7 mouse cellular contexts compared by ENCODE assay signal in genomic region chrX:166514035-166514434, GRCm38 (mm10). TPM values are rescaled to one million over a fixed set of nuclear protein-coding genes. Genes with fewer than 3 reads are reported as not detected.
DNase-seq lines count a peak whose midpoint lies in the region; ATAC-seq and TF ChIP-seq lines count a peak whose summit lies in the region.
"Not testable (repeated sequence)": the region's sequence is repeated elsewhere in the genome, so short reads cannot be mapped to it uniquely, and the experiment has no call there.

No protein-coding gene starts in this region.

- not testable (repeated sequence) for H3K4me1 ChIP-seq in embryonic facial prominence, embryonic 13.5 days; heart, embryonic 15.5 days (replicated peaks); limb, embryonic 13.5 days; small intestine, adult 2 months (ENCODE audit: control insufficient read depth, insufficient read depth, insufficient read length, low read length)

- H3K9me3 ChIP-seq in embryonic facial prominence, embryonic 13.5 days; heart, embryonic 15.5 days (replicated peaks); limb, embryonic 13.5 days: not testable (repeated sequence)

- not testable (repeated sequence) for H3K27ac ChIP-seq in embryonic facial prominence, embryonic 13.5 days; heart, embryonic 15.5 days; small intestine, adult 2 months (ENCODE audit: insufficient read depth, low read depth, low read length)
- 0 out of 2 replicates have a peak overlapping the region, but pooled peaks have one; percentile 63 for H3K27ac ChIP-seq in limb, embryonic 13.5 days

- 33% methylated on average over 12 of the region's 12 CpGs for WGBS in embryonic facial prominence, embryonic 13.5 days
- 24% methylated on average over 12 of the region's 12 CpGs for WGBS in heart, embryonic 15.5 days
- WGBS in limb, embryonic 13.5 days, result 22% methylated on average over 12 of the region's 12 CpGs
- WGBS in small intestine, adult 2 months, result 22% methylated on average over 12 of the region's 12 CpGs

- H3K4me2 ChIP-seq in embryonic facial prominence, embryonic 13.5 days, result peak overlapping the region; percentile 37
- H3K4me2 ChIP-seq in heart, embryonic 15.5 days, result peak overlapping the region; percentile 41
- peak overlapping the region; percentile 38 for H3K4me2 ChIP-seq in limb, embryonic 13.5 days (replicated peaks)

- not testable (repeated sequence) for H3K36me3 ChIP-seq in embryonic facial prominence, embryonic 13.5 days; heart, embryonic 15.5 days; limb, embryonic 13.5 days; small intestine, adult 2 months (ENCODE audit: control insufficient read depth, insufficient read depth, low read length)

- not testable (repeated sequence) for TF ChIP-seq CTCF in small intestine, adult 2 months (IDR thresholded peaks at IDR 0.05; ENCODE audit: extremely low read depth, insufficient read length, insufficient replicate concordance, low read depth, low read length)

- peak; percentile 74 for DNase-seq in ZHBTc4 (ENCODE audit: low read depth, low spot score)
- peak; percentile 20 for DNase-seq in kidney, adult 18-20 months
- peak; percentile 12 for DNase-seq in lung, postnatal 14 days

- not testable (repeated sequence) for ATAC-seq in embryonic facial prominence, embryonic 13.5 days (ENCODE audit: insufficient number of reproducible peaks, insufficient read depth, low FRiP score, low TSS enrichment, low read depth); heart, embryonic 15.5 days (replicated peaks; ENCODE audit: insufficient number of reproducible peaks, insufficient read depth, low FRiP score, low read depth); limb, embryonic 13.5 days (ENCODE audit: low FRiP score, low read depth)

- H3K4me3 ChIP-seq in embryonic facial prominence, embryonic 13.5 days; limb, embryonic 13.5 days: not testable (repeated sequence)
- H3K4me3 ChIP-seq in heart, embryonic 15.5 days, result peak overlapping the region; percentile 8; the same call in 1 of the 2 replicates
- peak overlapping the region; percentile 19; the same call in 1 of the 2 replicates for H3K4me3 ChIP-seq in small intestine, adult 2 months (ENCODE audit: low read depth, low read length)

- H3K9ac ChIP-seq in embryonic facial prominence, embryonic 13.5 days; heart, embryonic 15.5 days; limb, embryonic 13.5 days: not testable (repeated sequence)

- not testable (repeated sequence) for TF ChIP-seq POLR2A in small intestine, adult 2 months (IDR thresholded peaks at IDR 0.05; ENCODE audit: low read depth, low read length)

- peaks cover 13% of the 10 kb centered on the region for H3K27me3 ChIP-seq in embryonic facial prominence, embryonic 13.5 days
- not testable (repeated sequence) for H3K27me3 ChIP-seq in heart, embryonic 15.5 days; small intestine, adult 2 months (ENCODE audit: control insufficient read depth, insufficient read depth, low read length)
- H3K27me3 ChIP-seq in limb, embryonic 13.5 days, result peaks cover 15% of the 10 kb centered on the region; the same call in 1 of the 2 replicates

RNA-seq across cellular contexts. Expression of gene Tceanc, which starts 4.3 kb away (rescaled TPM):
- 9.4 and 9.6 TPM in 2 replicates for polyA plus RNA-seq in embryonic facial prominence, embryonic 13.5 days (2015; fragmentation: Nextera tagmentation; extraction: Ambion mirVana)
- polyA plus RNA-seq in heart, embryonic 15.5 days (2015; fragmentation: Nextera tagmentation; extraction: Ambion mirVana), result 4.5 TPM in 2 replicates
- polyA plus RNA-seq in limb, embryonic 13.5 days (2015; fragmentation: Nextera tagmentation; extraction: Ambion mirVana), result 12.1 and 12.3 TPM in 2 replicates
- polyA plus RNA-seq in small intestine, adult 2 months (2012; rRNA removed), result 0.14 and 0.23 TPM in 2 replicates

RNA-seq across cellular contexts. Expression of gene Rab9, which starts 34.4 kb away (rescaled TPM):
- 60.7 and 64.4 TPM in 2 replicates for polyA plus RNA-seq in embryonic facial prominence, embryonic 13.5 days (2015; fragmentation: Nextera tagmentation; extraction: Ambion mirVana)
- 29.1 and 33.9 TPM in 2 replicates for polyA plus RNA-seq in heart, embryonic 15.5 days (2015; fragmentation: Nextera tagmentation; extraction: Ambion mirVana)
- 55.6 and 58.7 TPM in 2 replicates for polyA plus RNA-seq in limb, embryonic 13.5 days (2015; fragmentation: Nextera tagmentation; extraction: Ambion mirVana)
- 1.7 and 2.3 TPM in 2 replicates for polyA plus RNA-seq in small intestine, adult 2 months (2012; rRNA removed)

Comparison
In these comparisons a context has a peak if more than half of its experiments do, and no peak if none do; other contexts are left out.
1. DNase-seq: peak in every context shown above with its lines; median percentile 74 in ZHBTc4; 20 in kidney, adult 18-20 months; 12 in lung, postnatal 14 days.